Mouse (Mus musculus) urinary bladder, postnatal 36 days (tissue): Measurements from ENCODE around the gene C1qtnf1.
A peak's percentile ranks its signal among the peaks of the same experiment; 100 is the strongest.

ENCODE experiments used
- DNase-seq, 2 experiments: peaks; one replicate each; pipeline ENCODE4 v3.0.0; 2022; ENCODE audit warnings: low spot score in 2 of 2, mixed read lengths in 1 of 2

Gene C1qtnf1

DNA sequence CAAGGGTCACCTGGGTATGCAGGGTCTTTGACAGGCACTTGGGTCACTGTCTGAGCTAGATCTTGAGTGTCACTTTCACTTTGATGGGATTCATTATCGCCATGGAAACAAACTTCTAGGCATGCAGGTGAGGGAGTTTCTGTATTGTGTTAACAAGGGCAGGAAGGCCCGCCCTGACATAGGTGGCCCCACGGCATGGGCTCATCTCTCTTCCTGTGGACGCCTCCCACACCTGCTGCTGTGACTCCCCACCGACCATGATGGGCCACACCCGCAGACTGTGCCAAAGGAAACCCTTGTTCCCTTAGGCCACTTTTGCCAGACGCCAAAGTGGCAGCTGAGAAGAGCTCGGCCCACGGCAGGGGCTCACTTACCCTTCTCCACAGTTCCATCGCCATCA lies 17.5 kb upstream of the C1qtnf1 start:
- no peak for DNase-seq

DNA sequence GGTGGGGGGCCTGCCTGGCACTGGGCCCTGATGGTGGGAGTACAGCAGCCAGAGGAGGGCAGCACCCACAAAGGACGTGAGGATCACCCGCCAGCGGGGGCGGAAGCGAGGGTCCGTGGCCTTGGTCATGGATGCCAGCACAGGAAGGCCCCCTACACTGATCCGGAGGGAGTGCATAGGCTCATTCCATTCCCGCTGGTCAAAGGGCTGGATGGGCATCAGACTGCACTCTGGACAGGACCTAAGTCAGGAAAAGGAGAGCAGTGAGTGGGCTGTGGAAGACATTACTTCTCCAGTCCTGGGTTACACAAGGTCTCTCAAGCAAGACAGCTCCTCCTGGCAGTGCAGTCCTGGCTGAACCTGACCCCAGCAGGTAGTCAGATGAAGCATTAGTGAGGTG lies 16.7 kb upstream of the C1qtnf1 start:
- no peak for DNase-seq

DNA sequence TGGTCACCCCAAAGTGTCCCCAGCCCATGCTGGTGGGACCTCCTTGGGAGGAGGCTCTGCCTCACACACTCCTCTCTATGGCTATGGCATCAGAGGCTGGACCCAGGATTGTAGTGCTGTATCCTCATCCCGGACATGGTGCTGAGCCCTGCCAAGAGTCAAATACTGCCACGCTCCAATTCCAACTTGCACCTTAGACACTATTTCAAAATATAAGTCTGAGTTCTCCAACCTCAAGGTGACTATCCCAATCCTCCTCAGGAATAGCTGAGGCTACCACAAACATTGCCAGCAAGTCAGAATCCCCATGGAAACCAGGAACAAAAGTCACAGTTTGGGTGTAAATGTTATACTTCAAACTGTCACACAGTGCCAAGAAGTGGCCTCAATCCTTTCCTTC lies 15.4 kb upstream of the C1qtnf1 start:
- no peak for DNase-seq

DNA sequence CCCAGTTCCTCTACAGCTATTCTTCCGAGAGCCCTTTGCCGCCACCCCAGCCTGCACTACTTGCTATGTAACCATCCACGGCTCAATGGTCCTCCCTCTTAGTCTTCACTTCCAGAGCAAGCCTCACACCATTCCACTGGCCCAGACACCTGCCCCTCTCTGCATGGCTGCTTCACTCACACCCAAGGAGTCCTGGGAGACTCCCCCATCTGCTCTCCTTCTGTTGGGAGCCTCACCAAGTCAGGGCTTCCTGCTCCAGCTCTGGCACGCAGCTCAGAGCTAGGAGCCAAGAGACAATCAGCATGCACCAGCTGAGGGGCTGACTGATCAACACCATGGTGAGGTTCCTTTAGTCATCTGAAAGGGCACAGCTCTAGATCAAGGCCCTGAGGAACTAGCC lies 14.9 kb upstream of the C1qtnf1 start:
- no peak for DNase-seq

DNA sequence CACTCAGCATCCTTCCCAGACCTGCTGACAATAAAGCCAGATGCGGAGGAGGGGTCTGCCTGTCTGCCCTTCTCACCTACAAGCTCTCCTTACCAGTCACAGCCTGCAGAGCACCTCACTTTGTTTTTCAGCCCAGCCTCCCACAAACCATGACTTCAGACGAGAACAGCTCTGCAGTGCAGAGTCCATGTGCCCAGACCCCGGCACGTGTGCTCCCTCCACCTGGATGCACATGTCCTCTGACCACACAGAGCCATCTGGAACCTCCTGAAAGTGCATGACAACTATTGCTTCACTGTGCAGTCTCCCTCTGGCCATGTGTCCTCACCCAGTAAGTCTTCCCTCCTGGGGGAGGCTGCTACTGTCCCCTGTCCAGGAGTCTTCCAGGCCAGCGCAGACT lies 13.7 kb upstream of the C1qtnf1 start:
- no peak for DNase-seq

DNA sequence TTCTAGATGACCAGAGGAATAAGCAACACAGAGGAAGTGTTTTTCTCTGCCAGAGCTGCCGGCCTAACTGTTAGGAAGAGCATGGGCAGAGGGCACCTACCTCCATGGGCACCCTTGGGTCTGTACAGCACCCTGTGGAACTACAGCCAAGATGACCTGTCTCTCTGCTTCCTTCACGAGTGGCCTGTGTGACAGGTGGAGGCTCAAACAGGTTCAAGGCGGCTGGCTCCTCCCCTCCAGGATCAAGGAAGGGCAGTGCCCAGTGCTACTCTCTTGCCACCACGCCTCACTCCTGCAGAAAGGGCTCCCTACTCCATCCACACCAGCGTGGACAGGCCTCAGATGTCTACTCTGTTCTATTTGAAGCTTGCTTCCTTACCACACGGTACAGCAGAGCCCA lies 12.4 kb upstream of the C1qtnf1 start:
- DNase-seq: no peak

DNA sequence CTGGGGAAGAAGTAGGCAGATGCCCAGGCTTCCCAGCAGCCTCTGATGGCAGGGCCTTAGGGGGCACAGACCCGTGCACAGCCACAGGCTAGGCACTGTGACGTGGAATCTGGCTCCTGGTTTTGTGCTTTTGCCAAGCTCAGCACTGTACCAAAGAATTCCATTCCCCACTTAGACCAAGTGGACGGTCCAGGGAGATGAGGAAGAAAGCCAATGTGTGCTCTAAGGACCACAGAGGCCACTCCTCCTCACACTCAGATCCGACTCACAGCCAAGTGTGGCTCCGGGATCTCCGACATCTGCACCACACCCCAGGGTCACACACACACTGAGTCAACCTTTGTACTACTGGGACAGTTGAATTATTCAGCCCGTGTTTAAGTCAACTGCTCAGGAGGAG lies 12.0 kb upstream of the C1qtnf1 start:
- DNase-seq: peak in 1 of 2 experiments; percentile 28

DNA sequence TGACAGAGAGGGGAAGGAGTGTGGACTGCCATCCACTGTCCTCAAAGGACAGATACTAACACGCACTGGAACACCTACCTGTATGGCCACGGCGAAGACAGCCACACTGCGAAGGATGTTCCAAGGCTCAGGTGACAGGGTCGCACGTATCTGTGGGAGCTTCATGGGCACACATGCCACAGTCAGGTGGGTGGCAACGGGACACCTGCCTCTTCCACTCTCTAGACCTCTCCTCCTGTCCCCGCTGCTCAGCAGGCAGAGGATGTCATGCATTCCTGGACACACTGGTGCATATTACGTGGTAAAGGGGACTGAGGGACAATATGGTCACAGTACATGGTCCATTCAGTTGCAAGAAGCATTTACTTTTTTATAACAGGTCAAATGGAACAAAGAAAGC lies 10.5 kb upstream of the C1qtnf1 start:
- DNase-seq: no peak

DNA sequence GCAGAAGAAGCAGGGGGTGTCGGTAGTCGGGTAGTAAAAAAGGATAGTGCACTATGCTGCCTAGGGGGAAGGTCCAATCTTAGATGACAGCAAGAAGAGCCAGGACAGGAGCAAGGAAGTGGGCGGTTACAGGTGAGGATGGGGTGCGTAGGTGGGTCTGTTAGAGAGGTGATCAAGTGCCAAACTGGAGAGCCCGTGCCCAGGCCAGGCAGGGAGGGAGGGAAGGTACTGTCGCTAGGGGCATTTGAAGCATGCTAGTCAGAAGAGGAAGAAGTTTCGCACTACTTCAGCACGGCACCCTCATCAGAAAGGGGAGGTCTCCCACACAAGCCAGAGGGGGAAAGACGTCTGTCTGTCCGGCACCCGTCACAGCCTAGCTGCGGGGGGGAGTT lies 9.6 kb upstream of the C1qtnf1 start:
- no peak for DNase-seq

DNA sequence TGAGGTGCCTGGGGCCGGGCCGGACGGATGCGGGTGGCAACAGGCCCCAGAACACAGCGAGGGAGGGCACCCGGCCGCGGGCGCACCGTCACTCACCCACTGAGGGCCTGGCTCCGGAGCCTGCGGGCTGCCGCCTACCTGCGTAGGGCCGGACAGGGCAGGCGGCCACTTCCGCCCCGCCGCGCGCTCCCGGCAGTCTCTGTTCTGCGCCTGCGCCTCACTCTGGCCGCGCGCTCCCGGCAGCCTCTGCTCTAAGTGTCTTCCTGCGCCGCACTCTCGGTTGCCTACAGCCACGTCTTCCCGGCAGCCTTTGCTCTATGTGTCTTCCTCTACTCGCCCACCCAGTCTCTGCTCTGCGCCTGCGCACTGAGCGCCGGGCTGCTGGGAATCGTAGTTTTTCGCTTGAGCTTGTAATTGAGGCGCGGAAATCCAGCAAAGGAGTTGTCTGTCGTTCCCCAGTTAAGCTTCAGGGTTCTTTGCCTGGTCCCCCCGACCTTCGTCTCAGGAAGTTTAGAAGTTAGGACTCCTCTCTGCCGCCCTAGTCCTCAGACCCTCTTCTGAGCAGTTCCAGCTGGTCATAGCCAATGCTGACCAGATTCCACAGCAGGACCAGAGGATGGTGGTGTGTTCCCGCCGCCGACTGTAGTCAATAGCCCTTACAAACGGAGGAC lies 9.0 kb upstream of the C1qtnf1 start, which contains the start of gene Cant1:
Cant1 (minus strand) TSS at position 253 of the 671 bp plus-strand sequence.
- DNase-seq: peak; percentile 93 to 98

DNA sequence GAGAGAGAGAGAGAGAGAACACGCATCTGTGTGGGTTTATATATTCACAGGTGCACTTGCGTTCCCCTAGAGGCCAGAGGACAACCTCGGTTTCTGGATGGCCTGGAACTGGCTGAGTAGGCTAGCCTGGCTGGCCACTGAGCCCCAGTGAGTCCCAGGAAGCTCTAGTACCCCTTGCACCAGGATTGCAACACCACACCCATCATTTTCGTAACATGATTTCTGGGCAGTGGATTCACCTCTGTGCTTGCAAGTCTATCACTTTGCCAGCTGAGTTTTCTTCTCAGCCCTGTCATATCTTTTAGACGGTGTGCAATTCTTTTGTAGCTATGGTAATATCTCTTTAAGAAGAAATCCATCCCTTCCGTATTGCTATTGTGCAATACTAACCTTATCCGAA lies 7.7 kb upstream of the C1qtnf1 start:
- DNase-seq: no peak

DNA sequence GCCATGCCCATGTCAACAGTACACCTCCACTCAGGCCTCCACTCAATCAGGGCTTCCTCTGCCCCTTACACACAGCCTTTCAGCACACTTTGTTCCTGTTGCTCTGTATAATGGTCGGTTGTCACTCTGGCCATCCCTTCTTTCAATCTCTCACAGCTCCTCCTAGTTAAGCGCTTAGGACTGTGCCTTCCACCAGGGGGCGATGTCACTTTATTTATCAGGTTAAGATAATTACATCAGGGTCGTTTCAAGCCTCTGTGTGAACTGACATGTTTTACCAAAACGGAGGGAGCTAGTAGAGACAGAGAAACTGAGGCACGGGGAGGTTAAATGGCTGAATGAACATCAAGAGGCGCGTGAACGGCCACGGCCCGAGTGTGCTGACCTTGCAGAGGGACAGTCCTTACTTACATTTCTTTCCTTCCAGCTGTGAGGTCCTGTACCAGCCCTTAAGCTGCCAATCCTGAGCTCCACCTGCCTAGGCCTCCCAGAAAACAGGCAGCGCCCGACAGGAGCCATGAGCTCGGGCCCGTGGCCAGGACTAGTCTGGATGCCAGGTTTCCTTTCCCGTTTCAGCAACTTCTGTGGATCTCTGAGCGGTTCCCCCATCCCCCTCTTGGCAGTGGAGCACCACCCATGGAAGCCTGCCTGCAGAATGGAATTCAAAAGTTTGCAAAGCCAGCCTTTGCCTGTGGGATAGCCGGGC lies 4.6 kb upstream of the C1qtnf1 start:
- DNase-seq: peak; percentile 66 to 87

DNA sequence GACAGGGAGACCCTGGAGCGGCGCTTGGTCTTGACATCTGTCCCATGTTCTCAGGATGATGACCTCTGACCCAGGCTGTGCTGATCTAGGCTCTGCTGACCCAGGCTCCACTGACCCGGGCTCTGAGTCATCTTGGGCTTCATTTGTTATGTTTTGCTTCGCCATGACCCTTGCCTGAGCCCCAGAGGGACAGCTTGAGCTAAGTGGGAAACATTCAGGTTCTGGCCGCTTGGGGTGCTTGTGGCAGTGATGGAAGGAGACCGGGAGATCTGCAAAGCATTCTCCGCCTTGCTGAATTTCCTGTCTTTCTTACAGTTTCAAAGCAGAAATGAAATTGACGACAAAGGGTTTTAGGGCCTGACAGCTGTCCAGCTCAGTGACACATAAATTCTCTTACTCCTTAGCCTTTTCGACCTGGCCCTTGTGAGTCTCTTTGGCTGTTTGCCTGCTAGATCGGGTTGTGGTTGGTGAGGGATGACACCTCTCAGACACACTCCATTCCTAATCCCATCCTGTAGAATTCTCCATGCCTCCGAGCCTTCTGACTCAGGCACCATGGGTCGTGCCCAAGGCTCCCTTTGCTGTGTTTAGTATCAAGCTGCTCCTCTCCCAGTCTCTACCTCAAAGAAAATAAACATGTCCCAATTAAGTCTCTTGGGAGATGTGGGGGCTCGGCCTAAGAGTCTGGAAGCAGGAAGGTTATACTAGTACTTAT lies 3.2 kb upstream of the C1qtnf1 start:
- no peak for DNase-seq

DNA sequence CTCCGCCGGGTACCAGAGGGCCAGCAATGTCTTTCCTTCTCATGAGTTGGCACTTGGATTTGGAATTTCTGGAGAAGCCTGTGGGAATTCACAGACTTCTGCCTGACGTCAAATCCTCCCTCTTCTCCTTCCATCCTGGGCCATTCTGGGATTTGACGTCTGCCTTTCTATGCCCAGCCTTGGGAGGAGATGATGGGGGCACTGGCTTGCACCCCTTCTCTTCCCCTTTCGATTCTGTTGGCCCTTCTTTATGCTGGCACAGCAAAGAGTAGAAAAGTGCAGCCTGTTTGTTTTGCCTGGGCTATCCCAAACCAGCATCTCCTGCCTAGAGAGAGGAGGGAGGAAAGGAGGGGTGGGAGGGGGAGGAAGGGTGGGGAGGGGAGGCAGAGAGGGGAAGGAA lies 1.2 kb upstream of the C1qtnf1 start:
- no peak for DNase-seq

DNA sequence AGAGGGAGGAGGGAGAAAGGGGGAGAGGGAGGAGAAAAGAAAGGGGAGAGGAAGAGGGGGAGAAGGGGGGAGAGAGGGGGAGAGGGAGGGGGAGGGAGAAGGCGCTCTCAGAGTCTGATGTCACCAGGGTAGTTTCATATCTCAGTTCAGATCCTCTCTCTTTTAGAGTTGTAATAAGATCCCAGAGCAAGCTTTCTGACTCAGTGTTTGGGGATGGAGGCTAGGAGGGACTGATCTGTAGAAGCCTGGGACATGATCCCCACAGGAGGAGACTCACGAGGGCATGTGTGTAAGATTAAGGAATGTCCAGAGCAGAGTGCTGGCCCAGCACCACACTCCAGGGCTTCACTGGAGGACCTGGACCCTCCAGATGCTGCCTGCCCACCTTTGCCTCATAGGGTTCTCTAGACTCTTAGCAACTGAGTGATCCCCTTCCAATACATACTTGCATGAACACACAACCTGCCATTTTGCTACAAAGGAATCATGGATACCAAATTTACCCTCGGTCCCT lies 680 bp upstream of the C1qtnf1 start:
- DNase-seq: no peak

DNA sequence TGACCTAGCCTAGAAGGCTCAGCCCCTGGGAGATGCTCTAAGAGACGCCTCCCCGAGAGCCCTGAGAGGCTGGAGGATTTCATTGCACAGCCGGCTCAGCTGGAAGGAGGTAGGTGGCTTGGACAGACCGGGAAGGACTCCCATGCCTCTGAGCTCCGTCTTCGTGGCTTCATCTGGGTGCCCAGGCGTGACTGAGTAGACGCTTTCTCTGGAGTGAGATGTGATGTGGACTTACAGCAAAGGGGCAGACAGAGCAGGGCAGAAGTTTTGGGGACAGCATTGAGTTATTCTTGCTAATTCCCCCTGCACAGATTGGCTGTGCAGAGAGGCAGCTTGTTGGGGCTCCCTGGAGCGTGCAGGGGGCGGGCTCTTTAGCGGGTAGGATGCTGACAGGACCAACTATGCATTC lies 461 bp downstream of the C1qtnf1 start:
- DNase-seq: no peak

DNA sequence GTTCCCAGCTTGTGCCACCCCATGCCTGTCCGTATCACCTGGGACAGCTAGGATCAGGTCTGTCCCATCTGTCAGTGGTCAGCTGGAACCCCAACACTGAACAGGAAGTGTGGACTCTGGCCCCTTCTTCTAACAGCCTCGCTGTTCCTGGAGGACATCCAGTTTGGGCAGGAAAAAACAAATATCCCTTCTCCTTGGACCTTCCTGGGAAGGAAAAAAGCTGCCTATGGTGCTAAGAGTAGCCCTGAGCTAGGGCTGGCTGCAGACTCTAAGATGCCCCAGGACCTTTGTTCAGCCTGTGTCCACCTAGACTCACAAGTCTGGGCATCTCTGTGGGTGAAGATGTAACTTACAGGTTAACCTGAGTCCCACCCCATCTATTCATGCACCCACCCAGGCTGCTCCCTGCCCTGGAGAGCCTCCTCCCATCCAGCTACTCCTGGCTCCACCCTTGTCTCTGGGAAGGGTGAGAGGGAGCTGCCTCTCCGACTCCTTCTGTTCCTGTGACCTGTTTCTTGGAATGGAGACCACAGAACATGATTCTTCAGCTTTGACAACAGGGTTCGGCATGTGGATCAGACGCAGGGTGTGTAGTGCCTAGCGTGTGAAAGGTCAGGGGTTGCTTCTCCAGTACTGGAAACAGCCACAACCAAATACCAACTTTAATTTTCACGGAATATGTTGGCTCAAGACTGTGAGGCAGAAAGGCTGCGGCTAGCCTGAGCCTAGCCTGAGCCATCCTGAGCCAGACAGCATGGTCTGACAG lies 1.1 kb downstream of the C1qtnf1 start:
- DNase-seq: no peak

DNA sequence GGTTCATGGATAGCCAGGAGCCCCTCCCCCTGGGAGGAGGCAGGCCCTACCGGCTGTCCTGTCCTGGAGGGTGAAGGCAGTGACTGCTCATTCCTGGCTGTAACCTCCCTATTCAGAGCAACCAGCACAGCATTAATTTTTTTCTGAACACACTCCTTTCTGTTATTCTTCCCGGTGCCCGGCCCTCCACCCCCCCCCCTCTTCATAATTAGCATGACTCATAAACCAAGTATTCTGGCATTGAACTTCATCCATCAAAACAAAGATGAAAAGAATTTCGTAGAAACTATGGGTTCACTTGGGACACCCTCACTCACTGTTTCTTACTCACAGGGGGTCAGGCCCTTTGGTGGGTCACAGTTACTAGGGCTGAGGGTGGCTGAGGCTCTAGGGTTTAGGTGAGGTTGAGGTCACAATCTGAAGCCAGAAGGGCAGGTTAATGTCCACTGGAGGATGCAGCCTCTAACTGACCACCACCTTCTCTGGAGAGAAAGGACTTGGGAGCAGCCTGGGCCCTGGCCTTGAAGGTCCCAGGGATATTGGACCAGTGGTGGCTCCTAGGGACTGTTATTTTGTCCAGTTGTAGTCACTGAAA lies 2.4 kb downstream of the C1qtnf1 start:
- no peak for DNase-seq

DNA sequence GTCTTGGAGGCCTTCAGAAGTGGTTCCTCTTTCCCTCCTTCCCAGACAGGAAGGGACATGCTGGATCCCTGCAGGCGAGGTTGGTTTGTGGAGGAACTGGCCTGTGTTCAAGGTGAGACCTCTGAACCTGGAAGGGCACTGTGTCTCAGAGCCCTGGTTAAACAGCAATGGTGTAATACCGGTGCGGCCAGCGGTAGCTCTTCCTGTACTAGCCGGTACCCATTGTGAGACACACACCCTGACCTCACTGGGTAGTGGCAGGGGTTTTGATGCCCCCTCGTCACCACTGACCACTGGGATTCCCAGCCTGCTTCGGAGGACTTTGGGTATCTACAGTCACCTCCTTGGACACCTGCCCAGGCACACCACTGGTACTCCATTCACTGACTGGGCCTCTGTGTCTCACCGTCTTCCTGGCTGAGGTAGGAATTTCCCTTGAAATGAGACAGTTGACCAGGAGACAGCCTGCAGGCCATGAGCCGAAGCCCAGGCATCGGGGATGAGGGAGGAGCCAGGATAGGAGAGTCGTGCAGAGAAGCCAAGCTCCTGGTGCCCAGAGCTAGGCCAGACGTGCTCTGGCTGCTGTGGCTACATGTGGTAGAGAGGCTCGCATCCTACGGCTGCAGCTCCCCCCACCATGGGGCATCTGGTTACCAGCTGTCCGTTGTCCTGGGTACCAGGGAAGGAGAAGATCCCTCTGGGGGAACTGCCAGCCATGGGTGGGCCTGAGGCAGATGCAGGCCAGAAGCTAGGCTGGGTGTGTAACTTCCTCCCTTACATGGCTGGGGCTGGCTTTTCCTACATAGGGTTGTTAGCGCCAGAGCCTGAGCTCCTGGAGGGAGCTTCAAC lies 3.3 kb downstream of the C1qtnf1 start:
- no peak for DNase-seq

DNA sequence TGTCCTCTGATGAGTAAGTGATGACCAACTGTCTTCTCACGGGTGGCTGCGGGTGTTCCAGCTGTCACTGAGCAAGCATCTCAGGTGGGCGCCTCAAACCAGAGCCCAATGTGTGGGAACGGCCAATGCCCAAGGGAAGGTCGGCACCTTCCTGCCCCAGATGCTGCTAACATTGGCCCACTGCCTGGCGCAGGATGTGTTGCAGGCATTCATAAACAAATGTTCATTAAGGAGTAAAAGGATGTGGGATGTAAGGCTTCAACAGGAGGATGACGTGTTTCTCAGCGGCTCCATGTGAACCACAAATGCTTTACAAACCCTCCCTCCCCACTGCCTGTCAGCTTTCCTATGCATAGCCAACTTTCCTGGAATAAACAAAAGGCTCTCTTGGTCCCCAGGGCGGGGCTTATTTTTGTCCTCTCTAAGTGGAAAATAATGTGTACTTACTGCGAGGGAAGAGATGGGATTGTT lies 5.4 kb downstream of the C1qtnf1 start:
- DNase-seq: no peak

DNA sequence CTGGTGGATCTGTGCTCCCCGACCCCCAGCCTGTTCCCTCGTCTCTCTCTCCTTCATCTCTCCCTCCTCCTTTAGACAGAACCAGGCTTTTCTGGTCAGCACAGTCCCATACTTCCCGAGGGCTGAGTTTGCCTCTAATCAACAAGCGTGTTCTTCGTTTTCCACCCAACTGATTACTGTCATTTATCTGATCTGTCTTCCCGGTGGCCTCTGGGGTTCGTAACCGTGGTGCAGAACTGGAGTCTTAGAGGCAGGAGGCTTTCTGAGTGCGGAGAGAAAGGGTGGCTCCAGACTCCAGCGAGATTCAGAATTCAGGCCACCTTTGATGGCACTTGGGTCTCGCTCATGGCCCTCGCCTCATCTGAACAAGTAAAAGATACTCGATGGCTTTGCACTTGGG lies 6.1 kb downstream of the C1qtnf1 start:
- no peak for DNase-seq
